Mouse (Mus musculus) lung, embryonic 15.5 days (tissue): ENCODE results near the gene Slc25a25. TPM values are rescaled to one million over a fixed set of nuclear protein-coding genes. Genes with fewer than 3 reads are reported as not detected.
"Not testable (repeated sequence)": the region's sequence is repeated elsewhere in the genome, so short reads cannot be mapped to it uniquely, and the experiment has no call there.

Experiments
- ATAC-seq: fragments of 200-750 bp; cut with Nextera tagmentation; 2 replicates; pipeline ENCODE4 v1.8.0; 2017; ENCODE audit warnings: moderate number of reproducible peaks, borderline replicate concordance; ENCODE audit not compliant: low FRiP score, low TSS enrichment; ENCODE audit errors: extremely low read depth
- H3K27ac ChIP-seq: fragments of 300-500 bp; sonication (generic); 2 replicates; pipeline ENCODE4 v1.5.1; 2015; ENCODE audit warnings: moderate library complexity, mild to moderate bottlenecking, inconsistent platforms
- H3K27me3 ChIP-seq: fragments of 300-500 bp; sonication (generic); 2 replicates; pipeline ENCODE4 v1.6.1; 2015; ENCODE audit warnings: inconsistent platforms
- H3K36me3 ChIP-seq: fragments of 300-500 bp; sonication (generic); 2 replicates; pipeline ENCODE4 v1.6.1; 2015; ENCODE audit warnings: inconsistent platforms
- H3K4me1 ChIP-seq: fragments of 300-500 bp; sonication (generic); 2 replicates; pipeline ENCODE4 v1.6.1; 2015; ENCODE audit warnings: inconsistent platforms
- H3K4me2 ChIP-seq: fragments of 300-500 bp; sonication (generic); 2 replicates; pipeline ENCODE4 v1.6.1; 2015; ENCODE audit warnings: inconsistent platforms, mild to moderate bottlenecking, moderate library complexity
- H3K4me3 ChIP-seq: fragments of 300-500 bp; sonication (generic); 2 replicates; pipeline ENCODE4 v1.5.1; 2015; ENCODE audit warnings: mild to moderate bottlenecking, inconsistent platforms
- H3K9ac ChIP-seq: fragments of 300-500 bp; sonication (generic); 2 replicates; pipeline ENCODE4 v1.6.1; 2015; ENCODE audit warnings: inconsistent platforms
- H3K9me3 ChIP-seq: fragments of 300-500 bp; sonication (generic); 2 replicates; pipeline ENCODE4 v1.6.1; 2016; ENCODE audit warnings: inconsistent platforms
- WGBS: fragments of 180-500 bp; shearing (Covaris S2); methylation state at CpG from one replicate; pipeline ENCODE4 v1.1.7; 2015; 5-methylcytosine and 5-hydroxymethylcytosine counted together
- polyA plus RNA-seq: library from polyadenylated mRNA; unstranded; fragments of >200 nt; fragmentation: Nextera tagmentation; extraction: Ambion mirVana; gene quantifications from 2 replicates; pipeline ENCODE4 v1.2.1, GENCODE M21; 2015

Slc25a25 gene
- polyA plus RNA-seq, 1 experiment from 2014 or later, result 21.5 TPM

GRCm38 (mm10) chr2:32486155-32486554 is 34.9 kb upstream of the Slc25a25 start:
- Histone ChIP-seq H3K36me3 (no peaks in the 10 kb centered on the region), H3K9me3 (no peaks in the 10 kb centered on the region), H3K4me3 (no peak overlapping the region), H3K27ac (no peak overlapping the region), H3K9ac (no peak overlapping the region), H3K4me2 (no peak overlapping the region), H3K27me3 (no peaks in the 10 kb centered on the region), H3K4me1 (0 out of 2 replicates have a peak, but pooled peaks cover 7% of the 10 kb centered on the region)
- WGBS, result 80% methylated on average over 9 of the region's 9 CpGs
- no peak for ATAC-seq

- H3K4me1 ChIP-seq, result 0 out of 2 replicates have a peak, but pooled peaks cover 7% of the 10 kb centered on the region
- H3K4me2 ChIP-seq, result no peak overlapping the region
- H3K27me3 ChIP-seq, result no peaks in the 10 kb centered on the region
- H3K4me3 ChIP-seq, result no peak overlapping the region
- H3K9me3 ChIP-seq, result no peaks in the 10 kb centered on the region
- ATAC-seq, result no peak
- no peak overlapping the region for H3K9ac ChIP-seq
- H3K27ac ChIP-seq, result no peak overlapping the region
- WGBS, result 75% methylated on average over 4 of the region's 4 CpGs
- no peaks in the 10 kb centered on the region for H3K36me3 ChIP-seq
Measured at GRCm38 (mm10) chr2:32485751-32486150, 34.5 kb upstream of the Slc25a25 start.

- no peak overlapping the region for H3K4me3 ChIP-seq
- no peak overlapping the region for H3K9ac ChIP-seq
- H3K9me3 ChIP-seq, result no peaks in the 10 kb centered on the region
- H3K4me1 ChIP-seq, result 0 out of 2 replicates have a peak, but pooled peaks cover 7% of the 10 kb centered on the region
- ATAC-seq, result no peak
- no peak overlapping the region for H3K4me2 ChIP-seq
- WGBS, result 77% methylated on average over 6 of the region's 6 CpGs
- no peak overlapping the region for H3K27ac ChIP-seq
- H3K36me3 ChIP-seq, result no peaks in the 10 kb centered on the region
- H3K27me3 ChIP-seq, result no peaks in the 10 kb centered on the region
Measured at GRCm38 (mm10) chr2:32484933-32485332, 33.7 kb upstream of the Slc25a25 start.

- ATAC-seq, result no peak
- no peak overlapping the region for H3K4me2 ChIP-seq
- H3K4me1 ChIP-seq, result 0 out of 2 replicates have a peak, but pooled peaks cover 7% of the 10 kb centered on the region
- 75% methylated on average over 9 of the region's 9 CpGs for WGBS
- no peaks in the 10 kb centered on the region for H3K36me3 ChIP-seq
- no peak overlapping the region for H3K27ac ChIP-seq
- no peaks in the 10 kb centered on the region for H3K27me3 ChIP-seq
- H3K4me3 ChIP-seq, result no peak overlapping the region
- no peak overlapping the region for H3K9ac ChIP-seq
- no peaks in the 10 kb centered on the region for H3K9me3 ChIP-seq
Measured at GRCm38 (mm10) chr2:32483179-32483875, 32.1 kb upstream of the Slc25a25 start.

GRCm38 (mm10) chr2:32482351-32482750 is 31.1 kb upstream of the Slc25a25 start:
- no peak overlapping the region for H3K9ac ChIP-seq
- 92% methylated on average over 8 of the region's 8 CpGs for WGBS
- H3K27ac ChIP-seq, result no peak overlapping the region

GRCm38 (mm10) chr2:32475361-32475760 is 24.1 kb upstream of the Slc25a25 start:
- not testable (repeated sequence) for H3K4me1 ChIP-seq, H3K9me3 ChIP-seq, H3K27ac ChIP-seq, H3K9ac ChIP-seq, H3K4me3 ChIP-seq, H3K36me3 ChIP-seq, H3K27me3 ChIP-seq, H3K4me2 ChIP-seq, ATAC-seq
- 91% methylated on average over 4 of the region's 9 CpGs for WGBS

More at GRCm38 (mm10) chr2:32482351-32482750, 31.1 kb upstream of the Slc25a25 start:
- no peaks in the 10 kb centered on the region for H3K9me3 ChIP-seq
- H3K27me3 ChIP-seq, result no peaks in the 10 kb centered on the region
- 0 out of 2 replicates have a peak, but pooled peaks cover 7% of the 10 kb centered on the region for H3K4me1 ChIP-seq
- H3K36me3 ChIP-seq, result no peaks in the 10 kb centered on the region
- ATAC-seq, result no peak
- H3K4me3 ChIP-seq, result no peak overlapping the region
- H3K4me2 ChIP-seq, result no peak overlapping the region

GRCm38 (mm10) chr2:32471681-32472061 is 20.4 kb upstream of the Slc25a25 start:
- Histone ChIP-seq H3K36me3 (no peaks in the 10 kb centered on the region), H3K4me1 (no peaks in the 10 kb centered on the region), H3K4me2 (no peak overlapping the region), H3K27me3 (no peaks in the 10 kb centered on the region), H3K27ac (no peak overlapping the region), H3K4me3 (no peak overlapping the region), H3K9me3 (no peaks in the 10 kb centered on the region), H3K9ac (no peak overlapping the region)
- ATAC-seq, result no peak
- WGBS, result 78% methylated on average over 6 of the region's 6 CpGs

- H3K36me3 ChIP-seq, result no peaks in the 10 kb centered on the region
- no peak overlapping the region for H3K4me3 ChIP-seq
- no peak overlapping the region for H3K9ac ChIP-seq
- H3K27ac ChIP-seq, result no peak overlapping the region
- 71% methylated on average over 6 of the region's 6 CpGs for WGBS
- no peaks in the 10 kb centered on the region for H3K9me3 ChIP-seq
- H3K4me1 ChIP-seq, result no peaks in the 10 kb centered on the region
- H3K27me3 ChIP-seq, result no peaks in the 10 kb centered on the region
- no peak; the same call in 1 of the 2 replicates for ATAC-seq
- H3K4me2 ChIP-seq, result no peak overlapping the region
Measured at GRCm38 (mm10) chr2:32471001-32471680, 19.9 kb upstream of the Slc25a25 start.

GRCm38 (mm10) chr2:32464212-32464891 is 13.1 kb upstream of the Slc25a25 start:
- Histone ChIP-seq H3K36me3 (no peaks in the 10 kb centered on the region), H3K4me1 (peaks cover 16% of the 10 kb centered on the region), H3K9me3 (no peaks in the 10 kb centered on the region), H3K4me2 (no peak overlapping the region), H3K27me3 (no peaks in the 10 kb centered on the region), H3K27ac (peak overlapping the region; percentile 66), H3K4me3 (no peak overlapping the region), H3K9ac (no peak overlapping the region)
- 13% methylated on average over 6 of the region's 6 CpGs for WGBS
- ATAC-seq, result peak; percentile 55

- WGBS, result 70% methylated on average over 2 of the region's 2 CpGs
Measured at GRCm38 (mm10) chr2:32463773-32464172, 12.5 kb upstream of the Slc25a25 start.

GRCm38 (mm10) chr2:32459657-32460056 is 8.4 kb upstream of the Slc25a25 start:
- Histone ChIP-seq H3K27ac (no peak overlapping the region), H3K36me3 (no peaks in the 10 kb centered on the region; the same call in 1 of the 2 replicates), H3K4me1 (peaks cover 20% of the 10 kb centered on the region), H3K27me3 (no peaks in the 10 kb centered on the region), H3K9me3 (no peaks in the 10 kb centered on the region), H3K9ac (no peak overlapping the region), H3K4me3 (no peak overlapping the region), H3K4me2 (no peak overlapping the region)
- 87% methylated on average over 2 of the region's 2 CpGs for WGBS
- ATAC-seq, result no peak

More at GRCm38 (mm10) chr2:32463773-32464172, 12.5 kb upstream of the Slc25a25 start:
- Histone ChIP-seq H3K4me1 (peaks cover 16% of the 10 kb centered on the region), H3K9ac (no peak overlapping the region), H3K27me3 (no peaks in the 10 kb centered on the region), H3K27ac (peak overlapping the region; percentile 27), H3K9me3 (no peaks in the 10 kb centered on the region), H3K36me3 (no peaks in the 10 kb centered on the region), H3K4me3 (no peak overlapping the region), H3K4me2 (no peak overlapping the region)
- no peak for ATAC-seq

- WGBS, result 69% methylated on average over 2 of the region's 2 CpGs
- no peak for ATAC-seq
- H3K27me3 ChIP-seq, result no peaks in the 10 kb centered on the region
- no peak overlapping the region for H3K4me3 ChIP-seq
- peaks cover 23% of the 10 kb centered on the region for H3K4me1 ChIP-seq
- H3K4me2 ChIP-seq, result no peak overlapping the region
- H3K9me3 ChIP-seq, result no peaks in the 10 kb centered on the region
- no peak overlapping the region for H3K27ac ChIP-seq
- no peaks in the 10 kb centered on the region; the same call in 1 of the 2 replicates for H3K36me3 ChIP-seq
- no peak overlapping the region for H3K9ac ChIP-seq
Measured at GRCm38 (mm10) chr2:32458300-32458699, 7.1 kb upstream of the Slc25a25 start.
